Mouse (Mus musculus) midbrain, embryonic 15.5 days (tissue): ENCODE measurements around the gene Hcar1. TPM values are rescaled to one million over a fixed set of nuclear protein-coding genes. Genes with fewer than 3 reads are reported as not detected.
A peak's percentile ranks its signal among the peaks of the same experiment; 100 is the strongest.

Source experiments
- ATAC-seq: fragments of 200-750 bp; cut with Nextera tagmentation; replicated peaks from 2 replicates; pipeline ENCODE4 v1.8.0; 2017; ENCODE audit warnings: moderate TSS enrichment
- H3K27ac ChIP-seq: fragments of 300-500 bp; sonication (generic); 2 replicates; pipeline ENCODE4 v1.5.1; 2015; ENCODE audit warnings: mild to moderate bottlenecking, inconsistent platforms
- H3K27me3 ChIP-seq: fragments of 300-500 bp; sonication (generic); replicated peaks from 2 replicates; pipeline ENCODE4 v1.6.1; 2015; ENCODE audit warnings: inconsistent platforms
- H3K36me3 ChIP-seq: fragments of 300-500 bp; sonication (generic); replicated peaks from 2 replicates; pipeline ENCODE4 v1.6.1; 2015; ENCODE audit warnings: inconsistent platforms
- H3K4me1 ChIP-seq: fragments of 300-500 bp; sonication (generic); 2 replicates; pipeline ENCODE4 v1.6.1; 2015; ENCODE audit warnings: inconsistent platforms
- H3K4me2 ChIP-seq: fragments of 300-500 bp; sonication (generic); 2 replicates; pipeline ENCODE4 v1.6.1; 2015; ENCODE audit warnings: inconsistent platforms, mild to moderate bottlenecking, moderate library complexity
- H3K4me3 ChIP-seq: fragments of 300-500 bp; sonication (generic); 2 replicates; pipeline ENCODE4 v1.5.1; 2015; ENCODE audit warnings: mild to moderate bottlenecking, inconsistent platforms
- H3K9ac ChIP-seq: fragments of 300-500 bp; sonication (generic); 2 replicates; pipeline ENCODE4 v1.6.1; 2015; ENCODE audit warnings: mild to moderate bottlenecking, inconsistent platforms
- H3K9me3 ChIP-seq: fragments of 300-500 bp; sonication (generic); 2 replicates; pipeline ENCODE4 v1.6.1; 2016; ENCODE audit warnings: inconsistent platforms
- WGBS: fragments of 180-500 bp; shearing (Covaris S2); methylation state at CpG from one replicate; pipeline ENCODE4 v1.1.7; 2015; ENCODE audit warnings: mixed read lengths; 5-methylcytosine and 5-hydroxymethylcytosine counted together
- polyA plus RNA-seq: library from polyadenylated mRNA; unstranded; fragments of >200 nt; fragmentation: Nextera tagmentation; extraction: Ambion mirVana; gene quantifications from 2 replicates; pipeline ENCODE4 v1.2.1, GENCODE M21; 2015

Gene Hcar1
- polyA plus RNA-seq, result 0.65 and 1.1 TPM in 2 replicates

- Histone ChIP-seq H3K36me3 (no peaks in the 10 kb centered on the region), H3K9me3 (no peaks in the 10 kb centered on the region), H3K4me2 (no peak within 1 kb of the TSS), H3K4me1 (no peaks in the 10 kb centered on the region), H3K4me3 (no peak within 1 kb of the TSS), H3K27me3 (no peaks in the 10 kb centered on the region), H3K9ac (no peak within 1 kb of the TSS), H3K27ac (no peak within 1 kb of the TSS)
- WGBS, result 72% methylated on average over 12 of the region's 12 CpGs
- ATAC-seq, result no peak
Observed at GRCm38 (mm10) chr5:123879928-123880327, at the start of gene Hcar1. Hcar1 (minus strand) TSS chr5:123880020.

- peaks cover 55% of the 10 kb centered on the region for H3K36me3 ChIP-seq
- no peak for ATAC-seq
- H3K4me2 ChIP-seq, result no peak within 1 kb of the TSS
- WGBS, result 96% methylated on average over 9 of the region's 9 CpGs
- no peaks in the 10 kb centered on the region for H3K9me3 ChIP-seq
- no peak within 1 kb of the TSS for H3K4me3 ChIP-seq
- peaks cover 8% of the 10 kb centered on the region; the same call in 1 of the 2 replicates for H3K4me1 ChIP-seq
- H3K9ac ChIP-seq, result no peak within 1 kb of the TSS
- no peaks in the 10 kb centered on the region for H3K27me3 ChIP-seq
- no peak within 1 kb of the TSS for H3K27ac ChIP-seq
Observed at GRCm38 (mm10) chr5:123927118-123927517, 47.3 kb upstream of the Hcar1 start, which contains the start of gene Gm43518. Gm43518 (plus strand) TSS chr5:123927418.

GRCm38 (mm10) chr5:123922112-123922511 is 42.3 kb upstream of the Hcar1 start:
- Histone ChIP-seq H3K9ac (no peak overlapping the region), H3K36me3 (peaks cover 78% of the 10 kb centered on the region), H3K27ac (no peak overlapping the region), H3K4me3 (no peak overlapping the region), H3K4me2 (no peak overlapping the region), H3K27me3 (no peaks in the 10 kb centered on the region), H3K9me3 (no peaks in the 10 kb centered on the region), H3K4me1 (no peaks in the 10 kb centered on the region)
- ATAC-seq, result no peak
- 94% methylated on average over 6 of the region's 6 CpGs for WGBS

GRCm38 (mm10) chr5:123914852-123915251 is 35.0 kb upstream of the Hcar1 start:
- no peak for ATAC-seq
- WGBS, result 89% methylated on average over 3 of the region's 3 CpGs
- Histone ChIP-seq H3K4me2 (no peak overlapping the region), H3K36me3 (peaks cover 29% of the 10 kb centered on the region), H3K4me3 (no peak overlapping the region), H3K27ac (no peak overlapping the region), H3K27me3 (no peaks in the 10 kb centered on the region), H3K9ac (no peak overlapping the region), H3K9me3 (no peaks in the 10 kb centered on the region), H3K4me1 (0 out of 2 replicates have a peak, but pooled peaks cover 5% of the 10 kb centered on the region)

- 5% methylated on average over 10 of the region's 10 CpGs for WGBS
Observed at GRCm38 (mm10) chr5:123907631-123907977, 27.8 kb upstream of the Hcar1 start.

GRCm38 (mm10) chr5:123906976-123907630 is 27.3 kb upstream of the Hcar1 start, which contains the start of gene Denr:
Denr (plus strand) TSS chr5:123907175.
- Histone ChIP-seq H3K4me2 (peak within 1 kb of the TSS; percentile 88), H3K4me3 (peak within 1 kb of the TSS; percentile 89), H3K9ac (peak within 1 kb of the TSS; percentile 98), H3K27me3 (no peaks in the 10 kb centered on the region), H3K27ac (peak within 1 kb of the TSS; percentile 86), H3K36me3 (peaks cover 9% of the 10 kb centered on the region; the same call in 1 of the 2 replicates), H3K9me3 (no peaks in the 10 kb centered on the region), H3K4me1 (peaks cover 29% of the 10 kb centered on the region)
- WGBS, result under 1% methylated on average over 54 of the region's 61 CpGs
- ATAC-seq, result peak; percentile 94

More at GRCm38 (mm10) chr5:123907631-123907977, 27.8 kb upstream of the Hcar1 start:
- peaks cover 9% of the 10 kb centered on the region; the same call in 1 of the 2 replicates for H3K36me3 ChIP-seq
- H3K4me3 ChIP-seq, result peak overlapping the region; percentile 89
- H3K9me3 ChIP-seq, result no peaks in the 10 kb centered on the region
- H3K9ac ChIP-seq, result peak overlapping the region; percentile 98
- H3K27me3 ChIP-seq, result no peaks in the 10 kb centered on the region
- H3K4me1 ChIP-seq, result peaks cover 29% of the 10 kb centered on the region
- ATAC-seq, result no peak; the same call in 1 of the 2 replicates
- H3K4me2 ChIP-seq, result peak overlapping the region; percentile 88
- peak overlapping the region; percentile 86 for H3K27ac ChIP-seq

GRCm38 (mm10) chr5:123906146-123906975 is 26.5 kb upstream of the Hcar1 start:
- H3K4me3 ChIP-seq, result peak overlapping the region; percentile 89
- H3K9ac ChIP-seq, result peak overlapping the region; percentile 15
- peaks cover 29% of the 10 kb centered on the region for H3K4me1 ChIP-seq
- ATAC-seq, result no peak
- peak overlapping the region; percentile 88 for H3K4me2 ChIP-seq
- WGBS, result 69% methylated on average over 17 of the region's 17 CpGs
- peak overlapping the region; percentile 39; the same call in 1 of the 2 replicates for H3K27ac ChIP-seq
- peaks cover 9% of the 10 kb centered on the region; the same call in 1 of the 2 replicates for H3K36me3 ChIP-seq
- no peaks in the 10 kb centered on the region for H3K9me3 ChIP-seq
- no peaks in the 10 kb centered on the region for H3K27me3 ChIP-seq

- no peak overlapping the region for H3K9ac ChIP-seq
- H3K4me3 ChIP-seq, result no peak overlapping the region
- ATAC-seq, result no peak
- H3K27ac ChIP-seq, result no peak overlapping the region
- H3K4me1 ChIP-seq, result peaks cover 20% of the 10 kb centered on the region
- no peaks in the 10 kb centered on the region for H3K27me3 ChIP-seq
- H3K9me3 ChIP-seq, result no peaks in the 10 kb centered on the region
- 76% methylated on average over 11 of the region's 11 CpGs for WGBS
- no peaks in the 10 kb centered on the region for H3K36me3 ChIP-seq
- no peak overlapping the region for H3K4me2 ChIP-seq
Observed at GRCm38 (mm10) chr5:123904059-123904672, 24.3 kb upstream of the Hcar1 start.

GRCm38 (mm10) chr5:123897352-123897751 is 17.5 kb upstream of the Hcar1 start:
- no peaks in the 10 kb centered on the region for H3K9me3 ChIP-seq
- H3K27me3 ChIP-seq, result no peaks in the 10 kb centered on the region
- H3K27ac ChIP-seq, result no peak overlapping the region
- ATAC-seq, result no peak
- WGBS, result 80% methylated on average over 13 of the region's 13 CpGs
- no peaks in the 10 kb centered on the region for H3K36me3 ChIP-seq
- H3K9ac ChIP-seq, result no peak overlapping the region
- H3K4me2 ChIP-seq, result no peak overlapping the region
- H3K4me3 ChIP-seq, result no peak overlapping the region
- H3K4me1 ChIP-seq, result no peaks in the 10 kb centered on the region

- no peaks in the 10 kb centered on the region for H3K27me3 ChIP-seq
- H3K4me2 ChIP-seq, result no peak overlapping the region
- H3K4me1 ChIP-seq, result no peaks in the 10 kb centered on the region
- H3K9ac ChIP-seq, result no peak overlapping the region
- H3K27ac ChIP-seq, result no peak overlapping the region
- H3K4me3 ChIP-seq, result no peak overlapping the region
- no peaks in the 10 kb centered on the region for H3K9me3 ChIP-seq
- H3K36me3 ChIP-seq, result no peaks in the 10 kb centered on the region
- 83% methylated on average over 11 of the region's 11 CpGs for WGBS
- no peak for ATAC-seq
Observed at GRCm38 (mm10) chr5:123896395-123896794, 16.6 kb upstream of the Hcar1 start.

GRCm38 (mm10) chr5:123893520-123893919 is 13.7 kb upstream of the Hcar1 start:
- WGBS, result 90% methylated on average over 5 of the region's 5 CpGs
- no peak for ATAC-seq
- no peak overlapping the region for H3K9ac ChIP-seq

GRCm38 (mm10) chr5:123891669-123892068 is 11.8 kb upstream of the Hcar1 start:
- Histone ChIP-seq H3K4me1 (no peaks in the 10 kb centered on the region), H3K9me3 (no peaks in the 10 kb centered on the region), H3K36me3 (no peaks in the 10 kb centered on the region), H3K9ac (no peak overlapping the region), H3K4me2 (no peak overlapping the region), H3K27me3 (no peaks in the 10 kb centered on the region), H3K27ac (no peak overlapping the region), H3K4me3 (no peak overlapping the region)
- no peak for ATAC-seq
- 55% methylated on average over 6 of the region's 6 CpGs for WGBS

More at GRCm38 (mm10) chr5:123893520-123893919, 13.7 kb upstream of the Hcar1 start:
- Histone ChIP-seq H3K4me1 (no peaks in the 10 kb centered on the region), H3K4me3 (no peak overlapping the region), H3K27me3 (no peaks in the 10 kb centered on the region), H3K36me3 (no peaks in the 10 kb centered on the region), H3K4me2 (no peak overlapping the region), H3K9me3 (no peaks in the 10 kb centered on the region), H3K27ac (no peak overlapping the region)
